Mouse (Mus musculus) olfactory bulb, adult 2 months (tissue): ENCODE results near the gene Natd1.

Experiments
- CTCF ChIP-seq: fragments of 200-500 bp; IDR thresholded peaks from 2 replicates; pipeline ENCODE4 v1.5.1; 2012; ENCODE audit warnings: low read depth, mild to moderate bottlenecking, low read length, moderate library complexity; ENCODE audit not compliant: insufficient read depth
- POLR2A ChIP-seq: fragments of 200-500 bp; IDR thresholded peaks from 2 replicates; pipeline ENCODE4 v1.6.1; 2012; ENCODE audit warnings: mild to moderate bottlenecking, low read depth, low read length, moderate library complexity; ENCODE audit not compliant: insufficient read depth

DNA sequence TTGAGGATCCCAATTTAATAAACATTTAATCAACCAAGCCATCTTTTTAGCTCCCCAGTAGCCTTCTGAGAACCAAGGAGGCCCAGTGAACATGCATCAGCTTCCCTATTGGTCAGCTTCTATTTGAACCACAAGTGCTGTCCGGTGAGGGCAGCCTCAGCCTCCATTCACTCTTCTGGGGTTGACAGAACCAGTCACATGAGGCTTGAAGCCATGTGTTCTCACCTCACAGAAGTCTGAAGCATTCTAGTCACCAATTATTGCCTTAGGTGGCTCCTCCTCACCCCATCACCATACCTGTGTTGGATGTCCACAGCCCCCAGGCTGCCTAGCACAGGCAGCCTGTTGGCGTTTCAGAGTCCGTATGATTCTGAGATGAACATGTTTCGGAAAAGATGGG, 44.4 kb upstream of the Natd1 start:
- TF ChIP-seq CTCF: no peak
- TF ChIP-seq POLR2A: no peak
